Mouse (Mus musculus) duodenum, adult 2 months (tissue): Measurements from ENCODE around the gene Katna1. TPM values are rescaled to one million over a fixed set of nuclear protein-coding genes. Genes with fewer than 3 reads are reported as not detected.

ENCODE experiments used
- polyA plus RNA-seq: library from polyadenylated mRNA; depleted of rRNA; stranded (reverse); fragments of >200 nt; gene quantifications from 2 replicates; pipeline ENCODE4 v1.2.3, GENCODE M21; 2012; ENCODE audit warnings: low replicate concordance; rRNA removed

Gene Katna1
- 0.82 and 1.0 TPM in 2 replicates for polyA plus RNA-seq

GRCm38 (mm10) chr10:7725751-7726500 is at the start of gene Katna1:
Gene Katna1, plus strand, starts transcription at chr10:7726000.

DNA sequence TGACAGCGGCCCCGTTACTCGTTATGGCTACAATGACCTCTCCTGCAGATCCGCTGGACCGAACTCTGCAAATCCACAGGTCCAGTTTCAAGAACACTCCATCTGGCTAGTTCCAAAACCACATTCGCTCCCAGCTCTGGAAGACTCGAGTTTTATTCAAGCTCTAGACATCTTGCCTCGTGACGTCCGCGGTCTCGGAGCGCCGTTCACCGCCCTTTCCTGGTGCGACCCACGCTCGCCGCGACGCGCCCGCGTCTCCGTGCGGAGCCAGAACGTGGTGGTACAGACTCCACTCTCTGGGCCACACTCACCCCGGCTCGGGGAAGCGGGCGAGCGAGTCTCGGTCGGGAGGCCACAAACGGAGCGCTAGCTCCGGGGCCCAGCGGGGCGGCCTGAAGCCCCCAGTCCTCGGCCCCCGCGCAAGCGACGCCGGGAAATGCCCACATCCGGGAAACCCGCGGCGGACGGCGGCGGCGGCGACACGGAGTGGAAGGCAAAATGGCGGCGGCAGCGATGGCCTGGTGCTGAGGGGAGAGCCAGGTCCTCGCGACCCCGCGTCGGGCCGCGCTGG is 45.0 kb upstream of the Katna1 start, which contains the start of the genes Pcmt1 and Lats1:
Gene Pcmt1 (minus strand): TSS at position 406 of the 571 bp plus-strand sequence.
Gene Lats1 (plus strand): TSS at position 484 of the 571 bp plus-strand sequence.

GRCm38 (mm10) chr10:7792751-7793385 is 67.1 kb downstream of the Katna1 start, which contains the start of the genes Ginm1 and Ppil4:
Gene Ginm1, minus strand, starts transcription at chr10:7792824.
Gene Ppil4, plus strand, starts transcription at chr10:7792891.

Other genes with a start within 250 kb of the Katna1 start
- 4.4 and 6.8 TPM in 2 replicates for gene Lrp11, start 136.2 kb upstream of the Katna1 start, polyA plus RNA-seq
- gene Nup43, start 58.5 kb upstream of the Katna1 start, polyA plus RNA-seq, result 1.3 TPM in 2 replicates
- 17.6 and 18.8 TPM in 2 replicates for gene Pcmt1, start 44.9 kb upstream of the Katna1 start, polyA plus RNA-seq
- 4.2 and 5.7 TPM in 2 replicates for gene Lats1, start 44.8 kb upstream of the Katna1 start, polyA plus RNA-seq
- gene Ginm1, start 66.8 kb downstream of the Katna1 start, polyA plus RNA-seq, result 4.9 and 8.7 TPM in 2 replicates
- 2.5 and 3.2 TPM in 2 replicates for gene Ppil4, start 66.9 kb downstream of the Katna1 start, polyA plus RNA-seq
- gene Zc3h12d, start 106.5 kb downstream of the Katna1 start, polyA plus RNA-seq, result 5.6 and 10.1 TPM in 2 replicates
- 7.0 and 8.8 TPM in 2 replicates for gene Tab2, start 230.2 kb downstream of the Katna1 start, polyA plus RNA-seq